Mouse (Mus musculus): ENCODE measurements around the gene Git2. TPM values are rescaled to one million over a fixed set of nuclear protein-coding genes. Genes with fewer than 3 reads are reported as not detected.

Git2 gene
- polyA plus RNA-seq, 1 experiment from 2014 or later, result 52.5 TPM

DNA sequence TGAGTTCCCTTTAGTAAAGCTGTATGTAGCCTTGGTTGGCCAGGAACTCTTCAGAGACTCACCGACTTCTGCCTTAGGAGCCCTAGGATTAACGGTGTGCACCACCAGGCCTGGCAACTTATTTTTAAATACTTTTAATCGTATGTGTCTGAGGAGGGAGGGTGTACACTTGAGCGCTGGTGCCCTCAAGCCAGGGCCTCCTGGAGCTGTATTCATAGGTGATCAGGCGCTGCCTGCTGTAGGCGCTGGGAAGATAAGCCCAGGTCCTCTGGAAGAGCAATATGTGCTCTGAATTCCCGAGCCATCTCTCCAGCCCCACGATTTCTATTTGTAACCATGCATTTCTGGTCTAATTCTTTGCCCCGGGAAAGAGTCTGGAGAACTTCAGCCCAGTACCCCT lies 31.7 kb upstream of the Git2 start:
- Histone ChIP-seq H3K9ac (no peak overlapping the region), H3K27me3 (no peaks in the 10 kb centered on the region), H3K9me3 (no peaks in the 10 kb centered on the region), H3K27ac (peak overlapping the region; percentile 65), H3K36me3 (peaks cover 70% of the 10 kb centered on the region), H3K4me3 (no peak overlapping the region), H3K4me2 (replicated peaks) (no peak overlapping the region), H3K4me1 (peaks cover 36% of the 10 kb centered on the region)
- ATAC-seq (ENCODE audit: low FRiP score, low read depth), result no peak
- WGBS, result 43% methylated on average over 9 of the region's 9 CpGs

DNA sequence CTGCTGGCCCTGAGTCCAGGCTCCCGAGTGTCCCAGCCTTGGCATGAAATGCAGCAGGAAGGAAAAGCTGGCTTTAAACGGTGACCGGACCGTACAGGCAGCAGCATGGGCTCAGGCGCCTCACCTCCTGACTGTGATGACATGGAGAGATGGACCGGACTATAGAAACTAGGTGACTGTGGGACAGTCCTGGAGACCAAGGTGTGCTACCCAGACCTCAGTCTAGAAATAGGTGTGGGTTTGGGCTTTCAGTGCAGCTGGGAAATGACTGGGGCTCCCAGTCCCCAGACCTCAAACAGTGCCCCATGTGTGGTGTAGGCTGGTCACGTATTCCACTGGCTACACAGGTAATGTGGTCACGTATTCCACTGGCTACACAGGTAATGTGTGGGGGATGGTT lies 31.3 kb upstream of the Git2 start:
- Histone ChIP-seq H3K4me2 (replicated peaks) (no peak overlapping the region), H3K36me3 (peaks cover 74% of the 10 kb centered on the region)
- 80% methylated on average over 8 of the region's 8 CpGs for WGBS

GRCm38 (mm10) chr5:114805436-114806350 lies 30.4 kb upstream of the Git2 start:
- peak overlapping the region; percentile 65; the same call in 1 of the 2 replicates for H3K27ac ChIP-seq

More for the DNA sequence above, 31.3 kb upstream of the Git2 start:
- ATAC-seq (ENCODE audit: low FRiP score, low read depth), result no peak
- H3K27ac ChIP-seq, result peak overlapping the region; percentile 65; the same call in 1 of the 2 replicates
- 0 out of 2 replicates have a peak overlapping the region, but pooled peaks have one; percentile 19 for H3K9ac ChIP-seq
- H3K9me3 ChIP-seq, result no peaks in the 10 kb centered on the region
- H3K4me3 ChIP-seq, result no peak overlapping the region
- peaks cover 35% of the 10 kb centered on the region for H3K4me1 ChIP-seq
- no peaks in the 10 kb centered on the region for H3K27me3 ChIP-seq

GRCm38 (mm10) chr5:114804958-114805357 lies 29.6 kb upstream of the Git2 start:
- peaks cover 86% of the 10 kb centered on the region for H3K36me3 ChIP-seq
- no peak overlapping the region for H3K9ac ChIP-seq
- WGBS, result 46% methylated on average over 3 of the region's 3 CpGs
- H3K27me3 ChIP-seq, result no peaks in the 10 kb centered on the region
- no peak overlapping the region for H3K4me2 ChIP-seq (replicated peaks)
- H3K27ac ChIP-seq, result no peak overlapping the region
- no peaks in the 10 kb centered on the region for H3K9me3 ChIP-seq
- peaks cover 35% of the 10 kb centered on the region for H3K4me1 ChIP-seq
- ATAC-seq (ENCODE audit: low FRiP score, low read depth), result no peak
- no peak overlapping the region for H3K4me3 ChIP-seq

More at GRCm38 (mm10) chr5:114805436-114806350, 30.4 kb upstream of the Git2 start:
- H3K36me3 ChIP-seq, result peaks cover 82% of the 10 kb centered on the region
- H3K4me2 ChIP-seq (replicated peaks), result 0 out of 2 replicates have a peak overlapping the region, but pooled peaks have one; percentile 11
- H3K9me3 ChIP-seq, result no peaks in the 10 kb centered on the region
- no peak overlapping the region for H3K9ac ChIP-seq
- 70% methylated on average over 15 of the region's 15 CpGs for WGBS
- no peaks in the 10 kb centered on the region for H3K27me3 ChIP-seq
- no peak overlapping the region for H3K4me3 ChIP-seq
- no peak for ATAC-seq (ENCODE audit: low FRiP score, low read depth)
- H3K4me1 ChIP-seq, result peaks cover 35% of the 10 kb centered on the region

GRCm38 (mm10) chr5:114804335-114804734 lies 29.0 kb upstream of the Git2 start:
- WGBS, result 85% methylated on average over 13 of the region's 13 CpGs
- no peaks in the 10 kb centered on the region for H3K9me3 ChIP-seq
- H3K4me3 ChIP-seq, result no peak overlapping the region
- no peak for ATAC-seq (ENCODE audit: low FRiP score, low read depth)
- H3K36me3 ChIP-seq, result peaks cover 87% of the 10 kb centered on the region
- H3K4me2 ChIP-seq (replicated peaks), result no peak overlapping the region
- no peak overlapping the region for H3K9ac ChIP-seq
- no peaks in the 10 kb centered on the region for H3K27me3 ChIP-seq
- peaks cover 31% of the 10 kb centered on the region for H3K4me1 ChIP-seq
- H3K27ac ChIP-seq, result no peak overlapping the region

- H3K27ac ChIP-seq, result no peak overlapping the region
- H3K4me3 ChIP-seq, result no peak overlapping the region
- peaks cover 87% of the 10 kb centered on the region for H3K36me3 ChIP-seq
- no peaks in the 10 kb centered on the region for H3K27me3 ChIP-seq
- H3K9me3 ChIP-seq, result no peaks in the 10 kb centered on the region
- 92% methylated on average over 13 of the region's 13 CpGs for WGBS
- H3K9ac ChIP-seq, result no peak overlapping the region
- no peak overlapping the region for H3K4me2 ChIP-seq (replicated peaks)
- no peak for ATAC-seq (ENCODE audit: low FRiP score, low read depth)
- peaks cover 25% of the 10 kb centered on the region for H3K4me1 ChIP-seq
Observed at GRCm38 (mm10) chr5:114803231-114803630, 27.9 kb upstream of the Git2 start.

DNA sequence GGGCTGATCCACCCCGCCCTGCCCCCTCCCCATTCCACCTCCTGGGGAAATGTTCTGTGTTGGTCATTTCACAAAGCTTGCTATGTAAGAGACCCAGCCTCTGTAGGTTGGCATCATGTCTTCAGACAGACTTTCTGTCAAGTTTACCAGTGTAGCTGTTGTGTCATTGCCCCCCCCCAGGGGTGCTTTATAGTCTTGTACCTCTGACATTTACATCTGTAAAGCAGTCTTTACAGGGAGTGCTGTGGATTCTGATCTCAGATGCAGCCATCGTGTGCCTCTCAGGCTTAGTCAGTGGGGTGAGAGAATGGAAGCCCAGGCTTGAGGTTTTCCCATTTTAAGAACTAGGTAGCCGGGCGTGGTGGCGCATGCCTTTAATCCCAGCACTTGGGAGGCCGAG lies 26.5 kb upstream of the Git2 start:
- Histone ChIP-seq H3K4me2 (replicated peaks) (no peak overlapping the region), H3K27ac (no peak overlapping the region), H3K4me1 (peaks cover 11% of the 10 kb centered on the region), H3K4me3 (no peak overlapping the region), H3K9me3 (no peaks in the 10 kb centered on the region), H3K27me3 (no peaks in the 10 kb centered on the region), H3K36me3 (peaks cover 91% of the 10 kb centered on the region), H3K9ac (no peak overlapping the region)
- no peak for ATAC-seq (ENCODE audit: low FRiP score, low read depth)
- 90% methylated on average over 6 of the region's 6 CpGs for WGBS

DNA sequence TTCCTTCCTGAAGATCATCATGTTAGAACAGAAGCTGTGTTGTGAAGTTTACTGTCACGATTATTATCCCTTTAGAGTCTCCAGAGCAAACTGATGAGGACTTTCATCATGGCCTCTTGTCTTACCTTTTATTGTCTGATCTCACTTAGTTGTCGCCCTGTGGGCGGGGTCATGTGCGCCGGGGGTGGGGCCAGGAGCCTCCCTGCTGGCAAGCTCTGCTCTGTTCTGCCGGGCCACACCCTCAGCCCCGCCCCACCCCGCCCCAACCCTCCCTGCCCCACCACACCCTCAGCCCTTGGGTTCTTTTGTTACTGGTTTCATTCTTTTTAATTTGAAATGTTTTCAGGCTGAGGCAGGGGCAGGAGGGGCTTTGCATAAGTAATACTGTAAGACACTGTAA lies 25.7 kb upstream of the Git2 start:
- Histone ChIP-seq H3K4me3 (no peak overlapping the region), H3K4me2 (replicated peaks) (no peak overlapping the region), H3K27me3 (peaks cover 2% of the 10 kb centered on the region; the same call in 1 of the 2 replicates), H3K27ac (no peak overlapping the region), H3K9me3 (no peaks in the 10 kb centered on the region), H3K4me1 (peaks cover 10% of the 10 kb centered on the region), H3K9ac (no peak overlapping the region), H3K36me3 (peaks cover 84% of the 10 kb centered on the region)
- WGBS, result 18% methylated on average over 8 of the region's 8 CpGs
- ATAC-seq (ENCODE audit: low FRiP score, low read depth), result no peak

DNA sequence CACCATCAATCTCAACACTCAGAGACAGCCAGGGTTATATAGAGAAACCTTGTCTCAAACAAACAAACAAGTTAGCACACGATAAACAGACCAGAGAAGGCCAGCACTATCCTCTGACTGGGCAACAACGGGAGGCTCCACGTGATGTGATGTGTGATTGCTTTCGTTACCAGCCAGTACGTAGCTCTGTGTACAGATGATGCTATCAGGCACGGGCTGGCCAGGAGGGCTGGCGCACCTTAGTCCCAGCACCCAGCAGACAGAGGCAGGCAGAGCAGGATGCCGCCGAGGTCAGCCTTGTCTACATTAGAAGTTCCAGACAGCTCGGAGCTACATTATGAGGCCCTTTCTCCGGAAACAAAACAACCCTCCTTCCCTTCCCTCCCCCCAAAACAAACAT lies 24.5 kb upstream of the Git2 start:
- Histone ChIP-seq H3K4me2 (replicated peaks) (no peak overlapping the region), H3K27me3 (peaks cover 10% of the 10 kb centered on the region), H3K27ac (no peak overlapping the region), H3K4me3 (no peak overlapping the region), H3K4me1 (peaks cover 8% of the 10 kb centered on the region), H3K9me3 (no peaks in the 10 kb centered on the region), H3K36me3 (peaks cover 75% of the 10 kb centered on the region), H3K9ac (no peak overlapping the region)
- 85% methylated on average over 11 of the region's 11 CpGs for WGBS
- ATAC-seq (ENCODE audit: low FRiP score, low read depth), result no peak

DNA sequence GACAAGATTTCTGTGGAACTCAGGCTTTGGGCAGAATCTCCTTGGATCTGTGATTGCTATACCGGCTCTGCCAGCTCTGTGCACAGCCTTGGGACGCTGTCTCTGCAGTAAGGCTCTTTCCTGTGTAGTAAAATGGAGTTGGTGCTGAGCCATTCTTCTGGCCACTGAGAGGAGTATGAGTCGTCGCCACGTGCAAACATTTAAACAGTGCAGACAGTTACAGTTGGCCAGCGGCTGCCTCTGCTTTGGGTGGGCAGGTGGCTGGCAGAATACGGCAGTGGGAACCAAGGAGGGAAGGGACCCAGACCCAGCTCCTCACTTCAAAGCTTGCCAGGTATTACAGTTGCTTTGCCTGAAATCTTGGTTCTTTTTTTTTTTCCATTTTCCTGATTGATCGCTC lies 21.9 kb upstream of the Git2 start:
- H3K36me3 ChIP-seq, result peaks cover 70% of the 10 kb centered on the region

GRCm38 (mm10) chr5:114796299-114797012 lies 21.1 kb upstream of the Git2 start:
- Histone ChIP-seq H3K4me3 (peak overlapping the region; percentile 42), H3K36me3 (peaks cover 70% of the 10 kb centered on the region), H3K27ac (no peak overlapping the region; the same call in 1 of the 2 replicates), H3K9me3 (no peaks in the 10 kb centered on the region), H3K27me3 (peaks cover 10% of the 10 kb centered on the region), H3K4me2 (replicated peaks) (peak overlapping the region; percentile 68), H3K4me1 (peaks cover 8% of the 10 kb centered on the region), H3K9ac (peak overlapping the region; percentile 56)
- WGBS, result 5% methylated on average over 40 of the region's 40 CpGs
- peak; percentile 78 for ATAC-seq (ENCODE audit: low FRiP score, low read depth)

More for the DNA sequence above, 21.9 kb upstream of the Git2 start:
- Histone ChIP-seq H3K4me3 (no peak overlapping the region), H3K4me1 (peaks cover 8% of the 10 kb centered on the region), H3K27ac (no peak overlapping the region), H3K4me2 (replicated peaks) (peak overlapping the region; percentile 68), H3K9me3 (no peaks in the 10 kb centered on the region), H3K27me3 (peaks cover 10% of the 10 kb centered on the region), H3K9ac (no peak overlapping the region)
- WGBS, result 88% methylated on average over 8 of the region's 8 CpGs
- ATAC-seq (ENCODE audit: low FRiP score, low read depth), result no peak

DNA sequence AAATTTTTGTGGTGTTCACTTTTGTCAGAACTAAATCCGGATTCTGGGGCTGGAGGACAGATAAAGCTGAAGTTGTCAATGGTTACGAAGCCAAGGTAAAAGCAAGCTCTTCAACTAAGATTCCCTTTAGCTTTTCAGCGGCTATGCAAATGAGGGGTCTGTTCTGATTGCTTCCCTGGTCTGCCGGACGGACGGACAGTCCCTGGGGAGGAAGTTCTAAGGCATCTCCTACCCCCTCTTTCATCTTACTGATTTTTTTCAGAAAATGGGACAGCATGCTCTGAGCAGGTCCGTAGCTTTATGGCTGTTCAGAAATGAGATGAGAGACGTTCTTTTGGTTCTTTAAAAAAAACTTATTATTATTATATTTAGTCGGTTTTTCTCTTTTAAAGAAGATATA lies 20.3 kb upstream of the Git2 start:
- H3K9ac ChIP-seq, result no peak overlapping the region
- H3K9me3 ChIP-seq, result no peaks in the 10 kb centered on the region
- 79% methylated on average over 9 of the region's 9 CpGs for WGBS
- peaks cover 70% of the 10 kb centered on the region for H3K36me3 ChIP-seq
- no peak overlapping the region for H3K4me2 ChIP-seq (replicated peaks)
- H3K4me3 ChIP-seq, result no peak overlapping the region
- ATAC-seq (ENCODE audit: low FRiP score, low read depth), result no peak
- H3K4me1 ChIP-seq, result peaks cover 8% of the 10 kb centered on the region
- H3K27ac ChIP-seq, result no peak overlapping the region
- peaks cover 10% of the 10 kb centered on the region for H3K27me3 ChIP-seq

Measured in limb, embryonic 13.5 days (tissue).